Mouse (Mus musculus): ENCODE results near the gene Gm44511. TPM values are rescaled to one million over a fixed set of nuclear protein-coding genes. Genes with fewer than 3 reads are reported as not detected.

Gm44511 gene
- polyA plus RNA-seq, 1 experiment from 2014 or later = not detected

DNA sequence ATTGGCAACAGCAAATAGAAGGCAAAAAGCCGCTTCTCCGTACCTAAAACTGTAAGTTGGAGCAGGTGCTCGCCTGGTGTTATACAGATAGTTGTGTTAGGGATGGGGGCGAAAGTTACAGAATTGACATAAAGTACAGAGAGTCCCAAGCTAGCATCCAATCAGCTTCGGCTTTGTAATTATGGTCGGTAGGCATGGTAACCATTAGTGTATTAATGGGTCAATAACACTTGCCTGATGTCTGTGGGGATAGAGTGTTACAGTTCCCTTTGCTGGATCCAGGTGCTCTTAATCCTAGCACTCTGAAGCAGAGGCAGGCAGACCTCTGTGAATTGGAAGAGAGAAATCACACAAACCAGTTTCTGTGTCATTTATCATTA is 10.8 kb upstream of the Gm44511 start:
- Histone ChIP-seq H3K36me3 (ENCODE audit: insufficient read depth) (no peaks in the 10 kb centered on the region), H3K9me3 (ENCODE audit: low read depth, low read length) (no peaks in the 10 kb centered on the region), H3K4me3 (ENCODE audit: low read depth, low read length) (peak overlapping the region; percentile 68; the same call in 1 of the 2 replicates), H3K4me2 (peak overlapping the region; percentile 74), H3K27me3 (ENCODE audit: insufficient read depth, low read length) (no peaks in the 10 kb centered on the region), H3K27ac (ENCODE audit: low read depth) (peak overlapping the region; percentile 99; the same call in 1 of the 2 replicates), H3K4me1 (ENCODE audit: insufficient read depth) (no peaks in the 10 kb centered on the region), H3K9ac (peak overlapping the region; percentile 95; the same call in 1 of the 2 replicates)
- DNase-seq = no peak
- 82% methylated on average over 6 of the region's 6 CpGs for WGBS
- TF ChIP-seq CTCF (IDR thresholded peaks at IDR 0.05; ENCODE audit: low read depth) = no peak
- no peak for ATAC-seq (ENCODE audit: insufficient read depth)

DNA sequence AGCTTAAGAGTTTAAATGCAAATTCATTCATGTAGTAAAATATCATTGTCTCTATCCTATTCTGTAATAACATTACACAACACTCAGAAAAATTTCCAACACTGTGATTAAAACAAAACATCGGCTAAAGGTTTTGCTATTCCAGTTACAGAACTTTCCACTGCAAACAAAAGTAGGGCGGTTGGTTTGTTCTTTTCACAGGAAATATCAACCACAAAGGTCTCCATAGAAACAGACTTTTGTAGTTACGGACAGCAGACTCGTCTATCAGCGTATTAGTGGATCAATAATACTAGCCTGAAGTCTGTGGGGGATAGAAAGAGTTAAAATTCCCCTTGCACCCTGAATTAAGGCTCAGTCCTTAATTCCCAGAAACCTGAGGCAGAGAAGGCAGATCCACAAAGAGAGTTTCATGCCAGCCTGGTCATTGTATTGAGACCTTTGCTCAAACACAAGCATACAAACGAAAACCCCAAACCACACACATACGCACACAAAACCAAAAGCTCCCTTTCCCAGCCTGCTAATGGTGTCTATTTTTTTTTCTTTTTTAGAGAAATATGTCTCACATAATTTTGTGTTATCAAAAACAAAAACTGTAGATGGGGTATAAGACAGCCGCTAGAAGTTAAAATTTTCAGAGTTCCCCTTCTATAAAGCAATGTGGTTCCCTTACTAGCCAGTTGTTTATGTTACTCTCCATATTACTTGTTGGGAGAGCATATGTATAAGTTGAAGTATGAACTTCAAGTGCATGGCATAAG is 10.3 kb upstream of the Gm44511 start:
- no peaks in the 10 kb centered on the region for H3K36me3 ChIP-seq (ENCODE audit: insufficient read depth)
- no peaks in the 10 kb centered on the region for H3K9me3 ChIP-seq (ENCODE audit: low read depth, low read length)
- H3K4me1 ChIP-seq (ENCODE audit: insufficient read depth) = no peaks in the 10 kb centered on the region
- 77% methylated on average over 8 of the region's 8 CpGs for WGBS
- H3K27ac ChIP-seq (ENCODE audit: low read depth) = no peak overlapping the region
- ATAC-seq (ENCODE audit: insufficient read depth) (no peak), DNase-seq (no peak)
- no peak overlapping the region for H3K9ac ChIP-seq
- H3K4me3 ChIP-seq (ENCODE audit: low read depth, low read length) = no peak overlapping the region
- TF ChIP-seq CTCF (IDR thresholded peaks at IDR 0.05; ENCODE audit: low read depth) = no peak
- H3K27me3 ChIP-seq (ENCODE audit: insufficient read depth, low read length) = no peaks in the 10 kb centered on the region
- H3K4me2 ChIP-seq = no peak overlapping the region; the same call in 1 of the 2 replicates

DNA sequence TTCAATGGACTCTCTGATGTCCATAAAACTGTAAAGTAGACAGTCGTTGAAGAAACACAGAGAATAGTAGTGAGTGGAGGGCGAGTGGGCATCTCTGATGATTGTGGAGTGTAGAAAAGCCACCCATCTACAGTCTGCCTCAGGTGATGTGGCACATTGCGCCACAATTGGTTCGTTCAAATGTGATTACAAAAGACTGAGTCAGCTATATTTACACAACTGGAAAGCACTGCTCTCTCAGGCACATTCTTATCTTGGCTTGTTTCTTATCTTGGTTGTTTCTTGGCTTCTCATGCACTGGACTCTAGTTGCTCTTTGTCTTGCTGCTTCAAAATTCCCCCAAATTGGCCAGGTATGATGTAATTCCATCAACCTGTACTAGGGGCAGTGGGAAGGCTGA is 9.5 kb upstream of the Gm44511 start:
- no peak for ATAC-seq (ENCODE audit: insufficient read depth)
- no peak for DNase-seq
- 65% methylated on average over 4 of the region's 4 CpGs for WGBS

DNA sequence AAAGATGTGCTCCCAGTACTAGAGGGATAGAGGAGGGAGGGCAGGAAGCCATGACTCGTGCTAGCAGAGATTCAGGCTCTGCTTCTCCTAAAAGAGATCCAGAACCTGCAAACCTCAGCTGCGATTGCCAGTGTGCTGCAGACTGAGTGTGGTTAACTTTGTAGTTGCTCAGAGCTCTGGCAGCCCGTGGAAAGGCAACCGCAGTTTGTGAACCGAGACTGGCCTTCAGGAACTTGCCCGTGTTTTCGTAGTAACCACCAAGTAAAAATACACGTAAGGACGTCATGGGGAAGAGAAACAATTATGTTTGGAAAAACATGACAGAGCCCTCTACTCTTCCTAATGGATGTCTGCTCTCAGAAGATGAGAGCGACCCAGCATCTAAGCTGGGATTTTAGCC is 6.9 kb upstream of the Gm44511 start:
- H3K4me2 ChIP-seq = no peak overlapping the region
- DNase-seq (no peak), ATAC-seq (ENCODE audit: insufficient read depth) (no peak)
- no peak overlapping the region for H3K27ac ChIP-seq (ENCODE audit: low read depth)
- H3K4me3 ChIP-seq (ENCODE audit: low read depth, low read length) = no peak overlapping the region
- H3K27me3 ChIP-seq (ENCODE audit: insufficient read depth, low read length) = no peaks in the 10 kb centered on the region
- no peak for TF ChIP-seq CTCF (IDR thresholded peaks at IDR 0.05; ENCODE audit: low read depth)
- no peaks in the 10 kb centered on the region for H3K36me3 ChIP-seq (ENCODE audit: insufficient read depth)
- no peaks in the 10 kb centered on the region for H3K4me1 ChIP-seq (ENCODE audit: insufficient read depth)
- H3K9ac ChIP-seq = no peak overlapping the region
- 76% methylated on average over 10 of the region's 10 CpGs for WGBS
- no peaks in the 10 kb centered on the region for H3K9me3 ChIP-seq (ENCODE audit: low read depth, low read length)

More for the DNA sequence above, 9.5 kb upstream of the Gm44511 start:
- no peaks in the 10 kb centered on the region for H3K36me3 ChIP-seq (ENCODE audit: insufficient read depth)
- H3K27me3 ChIP-seq (ENCODE audit: insufficient read depth, low read length) = no peaks in the 10 kb centered on the region
- H3K9me3 ChIP-seq (ENCODE audit: low read depth, low read length) = no peaks in the 10 kb centered on the region
- TF ChIP-seq CTCF (IDR thresholded peaks at IDR 0.05; ENCODE audit: low read depth) = no peak
- H3K4me2 ChIP-seq = no peak overlapping the region
- H3K9ac ChIP-seq = no peak overlapping the region
- no peak overlapping the region for H3K4me3 ChIP-seq (ENCODE audit: low read depth, low read length)
- H3K4me1 ChIP-seq (ENCODE audit: insufficient read depth) = no peaks in the 10 kb centered on the region
- H3K27ac ChIP-seq (ENCODE audit: low read depth) = no peak overlapping the region; the same call in 1 of the 2 replicates

DNA sequence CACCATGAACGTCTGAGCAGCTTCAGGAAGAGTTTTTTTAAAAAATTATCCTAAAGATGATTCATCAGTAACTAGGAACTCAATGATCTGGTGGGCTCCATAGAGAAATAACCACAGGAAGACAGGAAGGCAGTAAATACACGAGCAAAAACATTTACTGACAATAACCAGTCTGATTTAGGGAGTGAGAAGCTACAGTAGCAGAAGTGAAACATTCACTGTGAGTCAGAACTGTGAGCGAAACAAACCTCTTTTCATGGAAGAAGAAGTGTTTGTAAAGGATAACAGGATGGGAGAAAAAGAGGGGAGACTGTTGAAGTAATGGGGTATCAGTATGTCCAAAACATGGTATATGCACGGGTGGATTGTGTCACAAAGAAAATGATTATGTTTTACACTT is 3.7 kb upstream of the Gm44511 start:
- Histone ChIP-seq H3K36me3 (ENCODE audit: insufficient read depth) (no peaks in the 10 kb centered on the region), H3K9me3 (ENCODE audit: low read depth, low read length) (no peaks in the 10 kb centered on the region), H3K27ac (ENCODE audit: low read depth) (no peak overlapping the region), H3K27me3 (ENCODE audit: insufficient read depth, low read length) (no peaks in the 10 kb centered on the region), H3K4me1 (ENCODE audit: insufficient read depth) (no peaks in the 10 kb centered on the region), H3K4me3 (ENCODE audit: low read depth, low read length) (no peak overlapping the region), H3K9ac (no peak overlapping the region), H3K4me2 (no peak overlapping the region)
- no peak for TF ChIP-seq CTCF (IDR thresholded peaks at IDR 0.05; ENCODE audit: low read depth)
- no peak for ATAC-seq (ENCODE audit: insufficient read depth)
- 44% methylated on average over 4 of the region's 4 CpGs for WGBS
- DNase-seq = no peak

DNA sequence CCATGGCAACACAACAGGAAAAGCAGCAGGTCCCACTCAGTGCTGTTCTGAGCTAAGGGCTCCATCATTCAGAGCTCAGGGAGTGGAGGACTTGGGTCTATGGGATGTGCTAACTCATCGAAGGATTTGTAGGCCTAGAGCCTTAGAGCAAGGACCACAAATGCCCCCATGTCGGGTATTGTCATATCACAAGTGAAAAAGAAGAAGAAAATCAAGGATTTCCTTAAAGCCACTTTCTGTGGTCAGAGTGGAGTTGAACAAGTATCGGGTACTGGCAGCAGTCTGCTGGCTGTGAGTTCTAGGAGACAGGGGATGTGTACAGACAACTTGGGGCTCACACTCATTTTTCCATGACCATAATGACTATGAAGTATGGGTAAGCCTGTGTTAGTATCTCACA is 666 bp upstream of the Gm44511 start:
- no peaks in the 10 kb centered on the region for H3K9me3 ChIP-seq (ENCODE audit: low read depth, low read length)
- H3K27me3 ChIP-seq (ENCODE audit: insufficient read depth, low read length) = no peaks in the 10 kb centered on the region
- H3K4me3 ChIP-seq (ENCODE audit: low read depth, low read length) = no peak overlapping the region
- DNase-seq (no peak), ATAC-seq (ENCODE audit: insufficient read depth) (no peak)
- no peaks in the 10 kb centered on the region for H3K36me3 ChIP-seq (ENCODE audit: insufficient read depth)
- H3K27ac ChIP-seq (ENCODE audit: low read depth) = no peak overlapping the region
- WGBS = 79% methylated on average over 3 of the region's 3 CpGs
- no peak overlapping the region for H3K4me2 ChIP-seq
- H3K4me1 ChIP-seq (ENCODE audit: insufficient read depth) = no peaks in the 10 kb centered on the region
- no peak overlapping the region for H3K9ac ChIP-seq
- no peak for TF ChIP-seq CTCF (IDR thresholded peaks at IDR 0.05; ENCODE audit: low read depth)

DNA sequence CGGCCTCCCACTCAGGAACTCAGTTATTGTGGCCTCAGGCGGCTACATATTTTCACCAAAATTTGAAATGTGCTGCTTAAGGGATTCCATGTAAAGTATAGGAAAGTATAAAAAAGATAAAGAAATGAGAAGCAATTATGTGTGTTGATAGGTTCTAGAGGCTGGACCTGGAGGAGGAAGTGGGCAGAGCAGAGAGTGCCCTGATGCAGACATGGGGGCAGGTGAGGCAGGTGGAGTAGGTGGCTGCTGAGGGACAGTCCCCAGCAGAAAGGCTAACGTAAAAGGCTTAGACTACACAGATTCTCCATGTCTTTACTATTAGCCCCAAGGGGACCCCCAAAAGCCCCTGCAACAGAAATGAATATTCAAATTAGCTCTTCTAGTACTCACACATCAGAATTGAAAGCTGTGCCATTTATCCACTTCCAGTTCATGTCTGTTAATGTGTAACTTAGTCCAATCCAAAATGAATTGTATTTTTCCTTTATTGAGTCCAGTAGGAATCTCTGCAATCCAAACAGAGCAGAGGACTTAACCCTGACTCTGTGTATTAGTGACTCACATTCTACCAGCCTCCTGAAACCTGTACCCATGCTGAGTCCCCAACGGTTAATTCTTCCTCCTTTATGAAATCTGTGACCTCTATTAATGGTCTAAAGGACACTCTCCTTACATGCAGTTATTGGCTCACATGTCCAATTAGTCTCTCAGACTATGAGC is 7.9 kb downstream of the Gm44511 start:
- no peaks in the 10 kb centered on the region for H3K4me1 ChIP-seq (ENCODE audit: insufficient read depth)
- no peak for TF ChIP-seq CTCF (IDR thresholded peaks at IDR 0.05; ENCODE audit: low read depth)
- no peak overlapping the region for H3K4me3 ChIP-seq (ENCODE audit: low read depth, low read length)
- H3K4me2 ChIP-seq = no peak overlapping the region
- ATAC-seq (ENCODE audit: insufficient read depth) = no peak
- no peaks in the 10 kb centered on the region for H3K9me3 ChIP-seq (ENCODE audit: low read depth, low read length)
- no peak overlapping the region for H3K27ac ChIP-seq (ENCODE audit: low read depth)
- WGBS = 71% methylated on average over 4 of the region's 4 CpGs
- no peaks in the 10 kb centered on the region for H3K36me3 ChIP-seq (ENCODE audit: insufficient read depth)
- no peaks in the 10 kb centered on the region for H3K27me3 ChIP-seq (ENCODE audit: insufficient read depth, low read length)
- DNase-seq = no peak
- H3K9ac ChIP-seq = no peak overlapping the region
